Mouse (Mus musculus) monocyte, adult 59 days (primary cell): ENCODE results near the gene Map7. TPM values are rescaled to one million over a fixed set of nuclear protein-coding genes. Genes with fewer than 3 reads are reported as not detected.

Source experiments
- total RNA-seq, 2 experiments: library from RNA; stranded (reverse); gene quantifications; one replicate each; pipeline ENCODE4 v1.2.4; 2023

Map7 gene
- 1 to 10 TPM; 1.5 to 1.6 TPM for total RNA-seq

GRCm38 (mm10) chr10:20148130-20148772 lies at the start of gene Map7:
TSS of gene Map7 (plus strand) at chr10:20148471.

GRCm38 (mm10) chr10:20311918-20312735 lies 163.9 kb downstream of the Map7 start, which contains the start of gene Bclaf1:
TSS of gene Bclaf1 (plus strand) at chr10:20312469.

Other genes starting within 250 kb of the Map7 start
- 10 to 100 TPM; 19.3 to 23.3 TPM for gene Pex7, start 240.8 kb upstream of the Map7 start, total RNA-seq
- gene Map3k5, start 214.0 kb upstream of the Map7 start, total RNA-seq: 100 to 1,000 TPM; 170 to 190 TPM
- gene Bclaf1, start 164.0 kb downstream of the Map7 start, total RNA-seq: 100 to 1,000 TPM; 134 to 158 TPM
- gene Mtfr2, start 199.3 kb downstream of the Map7 start, total RNA-seq: 1 to 10 TPM; 1.8 to 1.9 TPM